Mouse (Mus musculus) limb, embryonic 12.5 days (tissue): ENCODE data around the gene Gm11213. TPM values are rescaled to one million over a fixed set of nuclear protein-coding genes. Genes with fewer than 3 reads are reported as not detected.

Experiments
- ATAC-seq: fragments of 200-750 bp; cut with Nextera tagmentation; 2 replicates; pipeline ENCODE4 v1.8.0; 2017; ENCODE audit warnings: low read depth, moderate TSS enrichment; ENCODE audit not compliant: insufficient number of reproducible peaks, insufficient read depth, low FRiP score, low TSS enrichment
- H3K27ac ChIP-seq: fragments of 300-500 bp; sonication (generic); 2 replicates; pipeline ENCODE4 v1.5.1; 2016; ENCODE audit warnings: mild to moderate bottlenecking, moderate library complexity
- H3K27me3 ChIP-seq: fragments of 300-500 bp; sonication (generic); 2 replicates; pipeline ENCODE4 v1.6.1; 2016; ENCODE audit warnings: mild to moderate bottlenecking, moderate library complexity
- H3K36me3 ChIP-seq: fragments of 300-500 bp; sonication (generic); 2 replicates; pipeline ENCODE4 v1.6.1; 2016; ENCODE audit warnings: mild to moderate bottlenecking, moderate library complexity
- H3K4me1 ChIP-seq: fragments of 300-500 bp; sonication (generic); replicated peaks from 2 replicates; pipeline ENCODE4 v1.6.1; 2016
- H3K4me2 ChIP-seq: fragments of 300-500 bp; sonication (generic); 2 replicates; pipeline ENCODE4 v1.6.1; 2016; ENCODE audit warnings: mild to moderate bottlenecking, moderate library complexity
- H3K4me3 ChIP-seq: fragments of 300-500 bp; sonication (generic); replicated peaks from 2 replicates; pipeline ENCODE4 v1.5.1; 2016; ENCODE audit warnings: mild to moderate bottlenecking
- H3K9ac ChIP-seq: fragments of 300-500 bp; sonication (generic); replicated peaks from 2 replicates; pipeline ENCODE4 v1.6.1; 2016; ENCODE audit warnings: mild to moderate bottlenecking, moderate library complexity
- H3K9me3 ChIP-seq: fragments of 300-500 bp; sonication (generic); 2 replicates; pipeline ENCODE4 v1.6.1; 2016; ENCODE audit warnings: mild to moderate bottlenecking, moderate library complexity
- WGBS: fragments of 180-500 bp; shearing (Covaris S2); methylation state at CpG from one replicate; pipeline ENCODE4 v1.1.7; 2016; 5-methylcytosine and 5-hydroxymethylcytosine counted together
- polyA plus RNA-seq: library from polyadenylated mRNA; unstranded; fragments of >200 nt; fragmentation: Nextera tagmentation; extraction: Ambion mirVana; gene quantifications from 2 replicates; pipeline ENCODE4 v1.2.1, GENCODE M21; 2016

The Gm11213 gene
- polyA plus RNA-seq, 1 experiment from 2014 or later, result not detected

DNA sequence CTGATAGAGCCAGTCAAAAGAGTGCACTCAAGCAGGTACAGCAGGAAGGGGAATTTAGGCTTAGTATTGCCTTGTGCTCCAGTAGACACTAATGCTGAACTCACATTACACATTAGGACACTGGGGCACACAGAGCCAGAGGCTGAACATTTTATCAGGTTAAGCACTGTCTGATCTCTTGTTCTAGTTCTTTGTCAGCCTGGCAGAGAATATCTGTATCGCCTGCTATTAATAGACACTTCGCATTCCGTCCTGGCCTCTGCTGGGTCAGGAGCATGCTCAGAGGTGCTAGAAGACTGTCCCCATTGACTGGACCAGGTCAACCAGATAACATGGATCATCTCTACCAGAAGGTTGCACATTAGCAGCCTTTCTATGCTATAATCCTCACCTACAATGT is 484 bp upstream of the Gm11213 start:
- no peak overlapping the region for H3K4me3 ChIP-seq
- no peaks in the 10 kb centered on the region for H3K9me3 ChIP-seq
- no peaks in the 10 kb centered on the region for H3K36me3 ChIP-seq
- H3K27ac ChIP-seq, result no peak overlapping the region
- no peak overlapping the region for H3K4me2 ChIP-seq
- H3K4me1 ChIP-seq, result no peaks in the 10 kb centered on the region
- H3K27me3 ChIP-seq, result no peaks in the 10 kb centered on the region
- ATAC-seq, result no peak
- no peak overlapping the region for H3K9ac ChIP-seq
- WGBS, result 88% methylated on average over 3 of the region's 3 CpGs

DNA sequence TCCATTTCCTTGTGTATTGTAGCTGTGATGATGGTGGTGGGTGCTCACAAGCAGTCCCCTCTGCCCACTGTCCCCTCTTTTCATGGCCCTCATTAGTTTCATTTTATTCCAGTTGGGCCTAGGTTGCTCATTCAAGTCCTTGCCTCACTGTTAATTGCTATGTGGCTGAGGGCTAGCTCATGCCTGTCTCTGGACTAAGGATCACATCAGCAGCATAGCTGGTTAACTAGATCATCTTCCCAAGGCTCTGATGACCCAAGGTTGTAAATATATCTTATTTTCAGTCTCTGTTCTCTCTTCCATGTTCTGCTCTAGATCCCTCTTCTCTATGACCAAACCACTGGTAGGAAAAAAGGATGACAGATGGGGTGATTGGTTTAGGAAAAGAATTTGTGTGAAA is 3.8 kb downstream of the Gm11213 start:
- H3K9ac ChIP-seq, result no peak overlapping the region
- no peak overlapping the region for H3K4me2 ChIP-seq
- no peaks in the 10 kb centered on the region for H3K4me1 ChIP-seq
- H3K9me3 ChIP-seq, result no peaks in the 10 kb centered on the region
- H3K27me3 ChIP-seq, result no peaks in the 10 kb centered on the region
- no peak overlapping the region for H3K27ac ChIP-seq
- no peak for ATAC-seq
- no peak overlapping the region for H3K4me3 ChIP-seq
- H3K36me3 ChIP-seq, result no peaks in the 10 kb centered on the region

DNA sequence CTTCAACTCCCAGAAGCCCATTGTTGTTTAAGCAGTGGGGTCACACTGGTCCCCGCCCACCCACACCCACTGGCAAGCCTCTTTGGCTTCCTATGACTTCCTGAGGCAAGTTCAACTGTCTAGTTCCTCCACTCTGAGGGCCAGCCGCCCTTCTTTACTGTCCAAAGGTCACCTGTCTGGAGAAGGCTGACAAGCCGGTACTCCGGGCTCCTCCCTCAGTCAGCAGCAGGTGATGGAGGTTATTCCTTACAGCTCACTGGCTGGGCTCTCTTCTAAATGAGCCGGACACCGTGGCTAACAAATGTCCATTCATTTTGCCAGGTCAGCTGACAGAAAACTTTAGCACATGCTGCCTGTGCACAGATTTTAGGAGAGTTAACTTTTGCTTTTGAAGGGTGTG is 4.3 kb downstream of the Gm11213 start:
- no peak for ATAC-seq
- H3K4me3 ChIP-seq, result no peak overlapping the region
- H3K36me3 ChIP-seq, result no peaks in the 10 kb centered on the region
- no peaks in the 10 kb centered on the region for H3K27me3 ChIP-seq
- no peaks in the 10 kb centered on the region for H3K4me1 ChIP-seq
- H3K4me2 ChIP-seq, result no peak overlapping the region
- WGBS, result 85% methylated on average over 6 of the region's 6 CpGs
- no peak overlapping the region for H3K9ac ChIP-seq
- H3K27ac ChIP-seq, result no peak overlapping the region
- H3K9me3 ChIP-seq, result no peaks in the 10 kb centered on the region

GRCm38 (mm10) chr4:63596010-63596409 is 9.1 kb downstream of the Gm11213 start:
- no peak for ATAC-seq
- Histone ChIP-seq H3K27me3 (no peaks in the 10 kb centered on the region), H3K9ac (no peak overlapping the region), H3K36me3 (no peaks in the 10 kb centered on the region), H3K4me3 (no peak overlapping the region), H3K4me2 (no peak overlapping the region), H3K27ac (no peak overlapping the region), H3K4me1 (no peaks in the 10 kb centered on the region; the same call in 1 of the 2 replicates), H3K9me3 (no peaks in the 10 kb centered on the region)
- WGBS, result 95% methylated on average over 4 of the region's 4 CpGs

- no peak overlapping the region for H3K4me2 ChIP-seq
- H3K4me3 ChIP-seq, result no peak overlapping the region
- no peak overlapping the region for H3K9ac ChIP-seq
- H3K27me3 ChIP-seq, result no peaks in the 10 kb centered on the region
- H3K9me3 ChIP-seq, result no peaks in the 10 kb centered on the region
- no peaks in the 10 kb centered on the region; the same call in 1 of the 2 replicates for H3K4me1 ChIP-seq
- H3K36me3 ChIP-seq, result no peaks in the 10 kb centered on the region
- no peak for ATAC-seq
- no peak overlapping the region for H3K27ac ChIP-seq
- WGBS, result 77% methylated on average over 10 of the region's 10 CpGs
These were observed 9.8 kb downstream of the Gm11213 start for GRCm38 (mm10) chr4:63595259-63595658.

GRCm38 (mm10) chr4:63594459-63595110 is 10.5 kb downstream of the Gm11213 start:
- no peaks in the 10 kb centered on the region for H3K9me3 ChIP-seq
- ATAC-seq, result no peak
- H3K9ac ChIP-seq, result no peak overlapping the region
- no peak overlapping the region for H3K4me2 ChIP-seq
- no peaks in the 10 kb centered on the region; the same call in 1 of the 2 replicates for H3K4me1 ChIP-seq
- no peaks in the 10 kb centered on the region for H3K27me3 ChIP-seq
- 79% methylated on average over 5 of the region's 5 CpGs for WGBS
- no peak overlapping the region for H3K4me3 ChIP-seq
- no peaks in the 10 kb centered on the region for H3K36me3 ChIP-seq
- no peak overlapping the region for H3K27ac ChIP-seq

DNA sequence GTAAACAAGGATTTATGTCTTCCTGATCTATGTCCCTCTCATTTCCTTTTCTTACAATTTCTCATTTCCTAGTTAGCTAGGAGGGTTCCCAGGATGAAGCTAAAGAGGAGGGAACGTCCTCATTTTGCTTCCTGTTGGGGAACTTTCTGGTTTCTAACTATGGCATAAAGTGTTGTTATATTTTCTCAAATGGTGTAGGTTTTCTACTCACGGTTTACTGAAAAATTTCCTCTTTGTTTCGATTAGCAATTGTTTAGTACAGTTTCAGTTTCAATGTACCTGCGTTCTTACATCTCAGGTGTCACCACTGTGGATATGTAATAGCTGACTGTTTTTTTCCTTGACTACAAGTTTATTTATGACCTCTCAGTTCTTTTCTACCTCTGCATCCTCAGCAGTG is 14.5 kb downstream of the Gm11213 start:
- WGBS, result 85% methylated on average over 4 of the region's 4 CpGs

DNA sequence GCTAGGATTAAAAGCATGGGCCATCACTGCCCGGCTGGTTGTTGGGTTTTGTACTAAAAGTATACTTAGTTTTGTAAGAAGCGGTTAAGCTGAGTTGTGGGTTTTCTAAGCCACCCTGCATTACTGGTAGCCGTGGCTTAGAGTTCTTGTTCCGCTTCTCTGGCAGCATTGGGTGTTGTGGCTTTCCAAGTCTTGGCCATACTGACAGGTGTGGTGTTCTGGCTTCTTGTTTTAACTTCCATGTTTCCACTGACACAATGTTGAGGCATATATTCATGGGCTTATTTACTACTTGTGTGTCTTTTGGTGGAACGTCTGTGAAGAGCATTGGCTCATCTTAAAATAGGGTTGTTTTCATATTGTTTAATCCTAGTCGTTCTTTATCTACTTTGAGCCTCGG is 15.1 kb downstream of the Gm11213 start:
- 84% methylated on average over 7 of the region's 7 CpGs for WGBS
- H3K4me3 ChIP-seq, result no peak overlapping the region
- H3K27ac ChIP-seq, result no peak overlapping the region
- H3K9ac ChIP-seq, result no peak overlapping the region
- no peaks in the 10 kb centered on the region; the same call in 1 of the 2 replicates for H3K4me1 ChIP-seq
- no peaks in the 10 kb centered on the region for H3K36me3 ChIP-seq
- H3K27me3 ChIP-seq, result no peaks in the 10 kb centered on the region
- no peak overlapping the region for H3K4me2 ChIP-seq
- ATAC-seq, result no peak
- no peaks in the 10 kb centered on the region for H3K9me3 ChIP-seq

More for the DNA sequence above, 14.5 kb downstream of the Gm11213 start:
- H3K9me3 ChIP-seq, result no peaks in the 10 kb centered on the region
- H3K4me2 ChIP-seq, result no peak overlapping the region
- H3K36me3 ChIP-seq, result no peaks in the 10 kb centered on the region
- H3K4me3 ChIP-seq, result no peak overlapping the region
- no peak overlapping the region for H3K27ac ChIP-seq
- H3K27me3 ChIP-seq, result no peaks in the 10 kb centered on the region
- no peaks in the 10 kb centered on the region; the same call in 1 of the 2 replicates for H3K4me1 ChIP-seq
- no peak overlapping the region for H3K9ac ChIP-seq
- no peak for ATAC-seq

- Histone ChIP-seq H3K4me1 (peaks cover 20% of the 10 kb centered on the region), H3K36me3 (peaks cover 10% of the 10 kb centered on the region; the same call in 1 of the 2 replicates), H3K27ac (no peak overlapping the region), H3K4me2 (no peak overlapping the region), H3K27me3 (no peaks in the 10 kb centered on the region), H3K9me3 (no peaks in the 10 kb centered on the region), H3K9ac (no peak overlapping the region), H3K4me3 (no peak overlapping the region)
- 88% methylated on average over 2 of the region's 2 CpGs for WGBS
- ATAC-seq, result no peak
These were observed 18.8 kb downstream of the Gm11213 start for GRCm38 (mm10) chr4:63586240-63586639.

DNA sequence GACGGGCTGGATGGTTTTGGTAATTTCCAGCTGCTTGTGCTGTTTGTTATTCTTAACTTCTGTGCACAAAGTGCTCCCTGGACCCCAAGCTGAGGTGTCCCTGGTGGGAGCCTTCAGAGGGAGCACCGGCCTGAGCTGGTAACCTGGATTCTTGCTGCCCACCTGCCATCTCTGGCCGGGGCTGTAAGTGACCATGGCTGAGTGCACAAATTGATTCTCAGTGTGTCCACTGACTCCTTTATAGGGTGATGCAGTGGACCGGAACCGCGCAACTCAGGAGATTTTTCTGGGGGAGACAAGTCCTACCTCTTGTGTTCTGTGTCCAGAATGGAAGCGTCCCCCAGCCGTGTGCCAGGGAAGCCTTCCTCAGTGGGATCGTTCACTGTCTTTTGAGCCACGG is 19.8 kb downstream of the Gm11213 start:
- no peak for ATAC-seq
- peaks cover 10% of the 10 kb centered on the region; the same call in 1 of the 2 replicates for H3K36me3 ChIP-seq
- H3K4me2 ChIP-seq, result no peak overlapping the region
- H3K4me3 ChIP-seq, result no peak overlapping the region
- H3K27me3 ChIP-seq, result no peaks in the 10 kb centered on the region
- peaks cover 23% of the 10 kb centered on the region for H3K4me1 ChIP-seq
- no peak overlapping the region for H3K27ac ChIP-seq
- H3K9me3 ChIP-seq, result no peaks in the 10 kb centered on the region
- H3K9ac ChIP-seq, result no peak overlapping the region
- WGBS, result 93% methylated on average over 10 of the region's 10 CpGs

DNA sequence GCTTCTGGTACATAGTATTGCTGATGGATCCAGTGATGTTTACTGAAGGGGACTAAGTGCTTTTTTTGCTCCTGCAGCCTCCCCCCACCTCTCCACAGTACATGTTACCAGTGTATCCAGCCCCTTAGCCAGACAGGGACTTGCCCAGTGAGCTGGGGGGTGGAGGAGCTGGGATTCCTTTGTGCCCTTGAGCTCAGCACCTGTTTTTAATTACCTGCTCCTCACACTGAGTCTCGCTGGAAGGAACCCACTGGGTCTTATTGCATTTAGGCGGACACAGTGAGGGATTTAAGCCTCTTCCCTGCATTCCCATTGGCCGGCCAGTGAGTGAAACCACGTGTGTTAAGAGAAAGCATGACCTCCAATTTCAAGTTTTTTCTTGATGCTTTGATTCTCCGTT is 22.5 kb downstream of the Gm11213 start:
- peak; percentile 79 for ATAC-seq
- 9% methylated on average over 5 of the region's 5 CpGs for WGBS
- peaks cover 28% of the 10 kb centered on the region for H3K4me1 ChIP-seq
- H3K4me2 ChIP-seq, result no peak overlapping the region
- H3K27ac ChIP-seq, result peak overlapping the region; percentile 85
- H3K27me3 ChIP-seq, result no peaks in the 10 kb centered on the region
- no peak overlapping the region for H3K4me3 ChIP-seq
- peaks cover 16% of the 10 kb centered on the region; the same call in 1 of the 2 replicates for H3K36me3 ChIP-seq
- H3K9ac ChIP-seq, result no peak overlapping the region
- peaks cover 3% of the 10 kb centered on the region; the same call in 1 of the 2 replicates for H3K9me3 ChIP-seq

DNA sequence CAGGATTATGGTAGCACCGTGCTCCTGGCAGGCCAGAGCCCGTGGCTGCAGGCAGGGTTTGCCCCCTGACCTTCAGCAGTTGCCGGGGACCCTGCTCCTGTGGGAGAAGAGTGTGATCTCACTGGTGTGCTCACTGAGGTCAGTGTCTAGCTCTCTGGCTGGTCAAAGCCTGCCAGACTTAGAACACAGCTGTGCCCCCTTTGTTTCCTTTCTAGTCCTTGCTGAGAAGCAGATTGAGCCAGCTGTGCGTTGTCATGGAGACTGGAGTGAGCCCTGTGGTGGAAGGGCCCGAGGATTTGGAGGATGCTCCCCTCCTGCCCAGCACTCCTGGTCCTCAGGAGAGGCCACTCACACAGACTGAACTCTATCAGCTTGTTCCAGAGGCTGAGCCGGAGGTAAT is 25.0 kb downstream of the Gm11213 start:
- Histone ChIP-seq H3K27ac (peak overlapping the region; percentile 5; the same call in 1 of the 2 replicates), H3K4me3 (no peak overlapping the region), H3K9me3 (peaks cover 7% of the 10 kb centered on the region), H3K9ac (no peak overlapping the region), H3K4me1 (peaks cover 28% of the 10 kb centered on the region), H3K4me2 (no peak overlapping the region), H3K36me3 (peaks cover 21% of the 10 kb centered on the region; the same call in 1 of the 2 replicates), H3K27me3 (no peaks in the 10 kb centered on the region)
- WGBS, result 51% methylated on average over 6 of the region's 6 CpGs
- no peak for ATAC-seq
